Mouse (Mus musculus) limb, embryonic 15.5 days (tissue): Measurements from ENCODE around the gene Col19a1. TPM values are rescaled to one million over a fixed set of nuclear protein-coding genes. Genes with fewer than 3 reads are reported as not detected.

ENCODE experiments used
- ATAC-seq: fragments of 200-750 bp; cut with Nextera tagmentation; 2 replicates; pipeline ENCODE4 v1.8.0; 2017; ENCODE audit warnings: low read depth, moderate TSS enrichment; ENCODE audit not compliant: insufficient number of reproducible peaks, low FRiP score, low TSS enrichment
- H3K27ac ChIP-seq: fragments of 300-500 bp; sonication (generic); 2 replicates; pipeline ENCODE4 v1.5.1; 2015; ENCODE audit warnings: moderate library complexity, mild to moderate bottlenecking, inconsistent platforms
- H3K27me3 ChIP-seq: fragments of 300-500 bp; sonication (generic); 2 replicates; pipeline ENCODE4 v1.6.1; 2015; ENCODE audit warnings: inconsistent platforms
- H3K36me3 ChIP-seq: fragments of 300-500 bp; sonication (generic); 2 replicates; pipeline ENCODE4 v1.6.1; 2015; ENCODE audit warnings: inconsistent platforms
- H3K4me1 ChIP-seq: fragments of 300-500 bp; sonication (generic); 2 replicates; pipeline ENCODE4 v1.6.1; 2015; ENCODE audit warnings: inconsistent platforms
- H3K4me2 ChIP-seq: fragments of 300-500 bp; sonication (generic); 2 replicates; pipeline ENCODE4 v1.6.1; 2015; ENCODE audit warnings: mild to moderate bottlenecking, inconsistent platforms
- H3K4me3 ChIP-seq: fragments of 300-500 bp; sonication (generic); 2 replicates; pipeline ENCODE4 v1.5.1; 2015; ENCODE audit warnings: mild to moderate bottlenecking, inconsistent platforms
- H3K9ac ChIP-seq: fragments of 300-500 bp; sonication (generic); 2 replicates; pipeline ENCODE4 v1.6.1; 2015; ENCODE audit warnings: inconsistent platforms
- H3K9me3 ChIP-seq: fragments of 300-500 bp; sonication (generic); 2 replicates; pipeline ENCODE4 v1.6.1; 2016; ENCODE audit warnings: inconsistent platforms
- WGBS: fragments of 180-500 bp; shearing (Covaris S2); methylation state at CpG from one replicate; pipeline ENCODE4 v1.1.7; 2015; 5-methylcytosine and 5-hydroxymethylcytosine counted together
- polyA plus RNA-seq: library from polyadenylated mRNA; unstranded; fragments of >200 nt; fragmentation: Nextera tagmentation; extraction: Ambion mirVana; gene quantifications from 2 replicates; pipeline ENCODE4 v1.2.1, GENCODE M21; 2015

Col19a1 gene
- polyA plus RNA-seq, 1 experiment from 2014 or later, result 6.0 TPM

DNA sequence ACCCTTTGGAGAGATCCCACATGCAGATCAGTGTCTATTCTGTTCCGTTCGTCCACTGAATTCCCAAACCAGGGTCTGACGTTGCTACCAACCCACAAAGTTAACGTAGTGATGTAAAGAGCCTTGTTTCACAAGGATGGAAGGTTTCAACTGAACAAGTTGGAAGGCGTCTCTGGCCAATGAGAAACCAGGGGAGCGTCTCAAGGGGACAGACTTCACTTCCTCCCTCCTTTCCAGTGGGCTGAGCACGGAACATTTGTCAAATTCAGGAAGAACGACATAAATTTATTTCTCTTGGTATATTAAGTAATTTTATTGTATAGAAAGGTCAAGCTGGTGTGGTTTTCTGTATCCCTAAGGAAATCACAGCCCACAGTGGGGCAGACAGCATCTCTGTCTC lies 38.2 kb downstream of the Col19a1 start:
- WGBS, result 55% methylated on average over 8 of the region's 8 CpGs
- Histone ChIP-seq H3K27me3 (no peaks in the 10 kb centered on the region), H3K9ac (no peak overlapping the region), H3K4me1 (peaks cover 6% of the 10 kb centered on the region; the same call in 1 of the 2 replicates), H3K4me3 (no peak overlapping the region), H3K4me2 (no peak overlapping the region), H3K27ac (no peak overlapping the region), H3K36me3 (no peaks in the 10 kb centered on the region), H3K9me3 (no peaks in the 10 kb centered on the region)
- no peak for ATAC-seq

DNA sequence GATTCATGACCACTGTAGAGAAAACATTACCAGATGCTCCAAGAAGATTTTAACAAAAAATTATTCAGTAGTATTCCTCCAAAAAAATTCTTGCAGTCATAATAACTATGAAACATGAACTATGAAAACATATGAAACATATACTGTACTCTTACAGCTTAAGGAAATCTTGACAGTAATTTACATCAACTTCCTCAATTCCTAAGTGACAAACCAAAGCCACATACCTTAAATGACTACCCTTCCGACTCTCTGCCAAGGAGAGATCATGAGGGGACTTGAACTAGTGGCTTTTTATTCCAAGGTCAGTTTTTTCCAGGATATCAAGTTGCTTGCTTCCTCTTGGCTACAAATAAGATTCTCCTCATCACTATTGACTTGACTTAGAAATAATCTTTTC lies 39.7 kb downstream of the Col19a1 start:
- Histone ChIP-seq H3K9ac (no peak overlapping the region), H3K27ac (no peak overlapping the region), H3K4me2 (no peak overlapping the region), H3K4me3 (no peak overlapping the region), H3K9me3 (no peaks in the 10 kb centered on the region), H3K36me3 (no peaks in the 10 kb centered on the region), H3K27me3 (no peaks in the 10 kb centered on the region), H3K4me1 (peaks cover 6% of the 10 kb centered on the region; the same call in 1 of the 2 replicates)
- no peak for ATAC-seq
- 74% methylated on average over 1 of the region's 1 CpGs for WGBS

DNA sequence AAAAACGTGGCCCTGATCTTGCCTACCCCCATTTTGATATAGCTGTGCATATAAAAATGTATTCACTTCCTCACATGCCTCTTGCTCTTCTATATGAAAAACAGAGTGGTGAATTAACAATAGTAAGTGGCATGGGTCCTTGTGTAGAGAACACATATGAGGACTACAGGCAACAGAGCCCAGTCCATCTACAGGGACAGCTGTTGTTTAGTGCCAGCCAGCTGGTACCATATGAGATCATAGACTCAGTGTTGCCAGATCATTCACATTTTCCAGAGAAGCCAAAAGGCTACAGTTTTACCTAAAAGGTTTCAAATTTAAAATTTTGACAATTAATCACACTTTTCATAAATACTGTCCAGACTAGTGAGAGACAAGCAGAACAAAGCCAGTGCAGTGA lies 47.4 kb downstream of the Col19a1 start:
- Histone ChIP-seq H3K9me3 (no peaks in the 10 kb centered on the region), H3K9ac (no peak overlapping the region), H3K4me3 (no peak overlapping the region), H3K36me3 (no peaks in the 10 kb centered on the region), H3K4me1 (no peaks in the 10 kb centered on the region), H3K27ac (no peak overlapping the region), H3K27me3 (no peaks in the 10 kb centered on the region), H3K4me2 (no peak overlapping the region)
- 74% methylated on average over 1 of the region's 1 CpGs for whole genome bisulfite sequencing
- no peak for ATAC-seq

DNA sequence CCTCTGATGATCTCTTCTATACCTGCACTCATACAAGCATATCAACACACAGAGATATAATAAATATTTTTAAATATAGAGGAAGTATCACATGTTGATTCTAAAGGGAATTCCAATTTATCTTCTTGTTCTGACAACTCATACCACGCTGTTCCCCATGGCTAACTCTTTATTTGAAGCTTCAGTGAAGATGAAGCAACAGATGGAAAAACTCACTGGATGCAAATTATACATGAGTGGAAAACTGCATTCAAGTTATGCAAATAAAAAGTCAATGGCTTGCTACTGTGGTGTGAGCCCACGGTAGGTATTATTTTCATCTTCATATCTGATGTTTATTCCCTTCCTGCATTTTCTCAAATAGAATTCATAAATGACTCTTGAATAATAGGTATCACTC lies 60.1 kb downstream of the Col19a1 start:
- no peak for ATAC-seq
- H3K9ac ChIP-seq, result no peak overlapping the region
- no peaks in the 10 kb centered on the region for H3K27me3 ChIP-seq
- WGBS, result 84% methylated on average over 2 of the region's 2 CpGs
- no peak overlapping the region for H3K4me3 ChIP-seq
- H3K4me1 ChIP-seq, result no peaks in the 10 kb centered on the region
- no peak overlapping the region for H3K27ac ChIP-seq
- H3K4me2 ChIP-seq, result no peak overlapping the region
- H3K36me3 ChIP-seq, result no peaks in the 10 kb centered on the region
- H3K9me3 ChIP-seq, result no peaks in the 10 kb centered on the region

DNA sequence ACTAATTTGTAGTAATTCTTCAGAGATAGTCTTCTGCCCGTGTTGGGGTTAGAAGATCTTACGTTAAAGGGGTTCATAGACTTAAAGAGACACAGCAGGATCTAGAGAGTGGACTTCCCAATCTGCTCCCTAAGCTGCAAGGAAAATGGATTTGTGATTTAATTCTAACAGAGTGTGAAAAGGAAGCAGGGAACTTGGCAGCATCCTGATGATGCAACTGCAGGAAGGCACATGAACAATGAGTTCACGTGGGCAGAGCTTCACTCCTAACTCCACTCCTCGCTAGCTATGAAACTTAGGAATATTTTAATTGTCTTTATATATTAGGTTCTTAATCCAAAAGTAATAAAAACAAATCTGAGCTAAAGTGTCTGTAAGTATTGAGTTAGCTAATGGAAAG lies 69.8 kb downstream of the Col19a1 start:
- Histone ChIP-seq H3K27ac (no peak overlapping the region), H3K36me3 (no peaks in the 10 kb centered on the region), H3K9me3 (no peaks in the 10 kb centered on the region), H3K27me3 (0 out of 2 replicates have a peak, but pooled peaks cover 3% of the 10 kb centered on the region), H3K4me2 (no peak overlapping the region), H3K4me3 (no peak overlapping the region), H3K9ac (no peak overlapping the region), H3K4me1 (no peaks in the 10 kb centered on the region)
- ATAC-seq, result no peak
- WGBS, result 72% methylated on average over 4 of the region's 4 CpGs

DNA sequence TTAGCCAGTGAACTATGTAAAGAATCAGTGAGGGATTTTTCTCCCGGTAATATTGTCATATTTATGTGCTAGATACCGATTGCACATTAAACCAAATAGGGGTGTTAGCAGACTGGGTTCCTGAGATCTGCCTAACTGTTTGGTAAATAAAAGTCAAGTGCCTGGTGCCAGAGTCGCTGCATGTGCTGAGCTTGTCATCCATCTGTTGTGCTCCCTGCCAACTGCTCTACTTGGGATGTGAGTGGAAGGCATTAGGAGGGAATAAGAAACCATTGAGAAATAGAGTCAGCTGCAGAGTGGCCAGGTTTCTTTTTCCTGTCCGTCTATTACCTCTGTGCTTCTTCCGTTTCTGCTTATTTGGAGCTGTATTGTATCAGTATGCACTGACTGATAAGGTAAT lies 71.9 kb downstream of the Col19a1 start:
- Histone ChIP-seq H3K9ac (no peak overlapping the region), H3K4me3 (no peak overlapping the region), H3K4me2 (no peak overlapping the region), H3K27me3 (no peaks in the 10 kb centered on the region), H3K36me3 (no peaks in the 10 kb centered on the region), H3K4me1 (no peaks in the 10 kb centered on the region), H3K9me3 (no peaks in the 10 kb centered on the region), H3K27ac (no peak overlapping the region)
- 82% methylated on average over 5 of the region's 5 CpGs for WGBS
- ATAC-seq, result no peak

DNA sequence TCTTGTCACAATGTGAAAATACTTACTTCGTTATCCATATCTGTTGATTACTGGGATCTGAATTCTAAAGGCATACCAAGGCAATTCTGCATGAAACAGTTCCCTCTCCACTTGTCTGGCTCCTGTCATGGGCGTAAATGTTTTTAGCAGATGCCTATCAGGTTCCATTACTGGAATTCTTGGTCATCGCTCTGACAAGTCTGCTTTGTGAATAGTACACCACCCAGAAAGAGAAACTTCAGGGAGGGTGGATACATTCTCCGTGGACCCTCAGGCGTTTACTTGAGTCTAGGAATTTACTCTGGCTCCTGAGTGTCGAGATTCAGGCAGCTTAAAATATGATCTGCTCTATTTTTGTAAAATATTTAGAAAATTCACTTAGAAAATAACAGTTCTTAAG lies 75.7 kb downstream of the Col19a1 start:
- Histone ChIP-seq H3K9ac (no peak overlapping the region), H3K4me2 (no peak overlapping the region), H3K27me3 (no peaks in the 10 kb centered on the region), H3K4me1 (no peaks in the 10 kb centered on the region), H3K27ac (no peak overlapping the region), H3K4me3 (no peak overlapping the region), H3K9me3 (no peaks in the 10 kb centered on the region), H3K36me3 (no peaks in the 10 kb centered on the region)
- no peak for ATAC-seq
- 52% methylated on average over 6 of the region's 6 CpGs for WGBS

DNA sequence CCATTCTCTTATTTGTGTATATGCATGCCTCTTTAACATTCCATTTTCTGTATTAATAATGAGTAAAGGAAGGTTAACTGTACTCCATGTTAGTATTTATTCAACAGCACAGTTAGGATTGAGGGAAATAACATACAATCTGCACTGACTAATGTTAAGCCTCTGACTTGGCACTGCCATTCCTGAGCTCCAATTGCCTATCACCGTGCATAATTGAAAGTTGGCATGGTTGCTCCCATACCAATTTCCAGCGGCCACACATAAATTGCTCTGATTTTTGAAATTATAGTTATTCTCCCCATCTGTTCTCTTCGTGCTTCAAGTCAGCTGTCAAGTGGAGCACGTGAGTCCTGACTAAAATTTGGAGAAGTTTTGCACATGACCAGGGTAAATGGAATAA lies 91.9 kb downstream of the Col19a1 start:
- Histone ChIP-seq H3K27me3 (no peaks in the 10 kb centered on the region), H3K9me3 (no peaks in the 10 kb centered on the region), H3K4me1 (no peaks in the 10 kb centered on the region), H3K9ac (no peak overlapping the region), H3K27ac (no peak overlapping the region), H3K4me2 (no peak overlapping the region), H3K36me3 (no peaks in the 10 kb centered on the region), H3K4me3 (no peak overlapping the region)
- no peak for ATAC-seq
- WGBS, result 82% methylated on average over 4 of the region's 4 CpGs

DNA sequence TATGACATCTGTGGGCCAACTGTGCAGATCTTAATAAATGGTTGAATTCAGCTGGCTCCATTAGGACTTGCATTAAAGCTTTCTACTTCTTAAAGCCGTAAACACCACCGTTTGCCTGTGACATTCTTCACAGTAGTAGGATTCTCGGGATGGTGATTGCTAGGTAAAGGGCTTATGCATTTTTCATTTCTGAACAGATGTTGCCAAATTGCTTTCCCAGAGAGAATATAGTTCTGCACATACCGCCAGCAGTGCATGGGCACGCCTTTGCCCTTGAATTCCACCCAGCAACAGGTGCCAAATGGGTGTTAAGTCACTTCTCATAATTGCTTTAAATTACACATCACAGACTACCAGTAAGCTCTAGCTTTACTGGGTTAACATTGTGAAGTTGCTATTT lies 103.1 kb downstream of the Col19a1 start:
- no peak for ATAC-seq
- H3K4me2 ChIP-seq, result no peak overlapping the region
- H3K4me3 ChIP-seq, result no peak overlapping the region
- H3K27me3 ChIP-seq, result no peaks in the 10 kb centered on the region
- H3K9me3 ChIP-seq, result no peaks in the 10 kb centered on the region
- no peaks in the 10 kb centered on the region for H3K36me3 ChIP-seq
- no peak overlapping the region for H3K9ac ChIP-seq
- no peak overlapping the region for H3K27ac ChIP-seq
- H3K4me1 ChIP-seq, result no peaks in the 10 kb centered on the region
- WGBS, result 33% methylated on average over 5 of the region's 5 CpGs

DNA sequence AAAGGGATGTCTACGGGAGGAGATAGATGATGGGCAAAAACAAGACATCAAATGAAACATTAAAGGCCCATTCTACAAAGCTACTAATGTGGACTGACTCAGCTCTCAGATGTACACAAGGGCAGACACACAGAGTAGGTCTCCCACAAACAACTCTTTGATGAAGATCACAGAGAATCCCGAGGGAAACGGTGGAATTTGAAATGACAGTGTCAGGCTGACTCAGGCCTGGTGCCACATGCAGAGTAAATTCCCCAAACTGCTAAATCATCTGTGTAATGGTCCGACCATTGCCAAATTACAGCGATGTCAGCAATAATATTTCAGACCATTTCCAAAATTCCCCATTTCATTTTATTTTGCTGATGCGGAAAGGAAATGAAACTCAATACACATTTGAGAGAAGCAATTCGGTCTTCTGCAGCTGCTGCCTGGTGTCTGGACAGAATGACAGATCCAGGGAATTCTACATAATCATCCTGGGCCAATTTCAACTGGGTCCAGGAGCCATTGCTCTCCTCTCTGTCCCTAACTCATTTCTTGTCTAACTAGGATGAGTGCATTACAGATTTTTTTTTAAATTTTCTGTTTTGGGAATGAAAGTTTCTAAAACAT lies 116.1 kb downstream of the Col19a1 start:
- Histone ChIP-seq H3K27ac (no peak overlapping the region; the same call in 1 of the 2 replicates), H3K36me3 (no peaks in the 10 kb centered on the region), H3K4me3 (no peak overlapping the region), H3K9ac (no peak overlapping the region), H3K27me3 (no peaks in the 10 kb centered on the region), H3K9me3 (no peaks in the 10 kb centered on the region), H3K4me1 (no peaks in the 10 kb centered on the region), H3K4me2 (no peak overlapping the region)
- 54% methylated on average over 7 of the region's 7 CpGs for WGBS
- no peak for ATAC-seq

DNA sequence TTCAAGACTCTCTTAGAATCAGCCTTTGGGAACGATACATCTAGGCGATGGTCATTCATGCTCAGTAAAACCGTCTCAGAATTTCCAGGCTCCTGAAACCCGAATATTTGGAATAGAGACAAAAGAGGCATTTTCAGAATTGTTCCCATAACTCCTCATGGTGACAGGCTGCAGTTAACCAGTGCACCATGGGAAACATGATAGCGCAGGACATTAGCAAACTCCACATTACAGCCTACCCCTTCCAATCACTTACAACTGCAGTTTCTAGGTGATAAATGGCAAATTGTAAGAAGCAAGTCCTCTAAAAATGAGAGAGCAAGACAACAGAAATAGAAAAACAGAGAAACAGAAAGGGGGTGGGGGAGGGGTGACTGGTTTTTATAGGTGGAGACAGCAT lies 116.6 kb downstream of the Col19a1 start:
- no peaks in the 10 kb centered on the region for H3K36me3 ChIP-seq
- H3K27ac ChIP-seq, result no peak overlapping the region
- H3K9ac ChIP-seq, result no peak overlapping the region
- no peak for ATAC-seq
- no peak overlapping the region for H3K4me2 ChIP-seq
- no peak overlapping the region for H3K4me3 ChIP-seq
- no peaks in the 10 kb centered on the region for H3K4me1 ChIP-seq
- H3K9me3 ChIP-seq, result no peaks in the 10 kb centered on the region
- no peaks in the 10 kb centered on the region for H3K27me3 ChIP-seq
- 52% methylated on average over 5 of the region's 5 CpGs for WGBS

DNA sequence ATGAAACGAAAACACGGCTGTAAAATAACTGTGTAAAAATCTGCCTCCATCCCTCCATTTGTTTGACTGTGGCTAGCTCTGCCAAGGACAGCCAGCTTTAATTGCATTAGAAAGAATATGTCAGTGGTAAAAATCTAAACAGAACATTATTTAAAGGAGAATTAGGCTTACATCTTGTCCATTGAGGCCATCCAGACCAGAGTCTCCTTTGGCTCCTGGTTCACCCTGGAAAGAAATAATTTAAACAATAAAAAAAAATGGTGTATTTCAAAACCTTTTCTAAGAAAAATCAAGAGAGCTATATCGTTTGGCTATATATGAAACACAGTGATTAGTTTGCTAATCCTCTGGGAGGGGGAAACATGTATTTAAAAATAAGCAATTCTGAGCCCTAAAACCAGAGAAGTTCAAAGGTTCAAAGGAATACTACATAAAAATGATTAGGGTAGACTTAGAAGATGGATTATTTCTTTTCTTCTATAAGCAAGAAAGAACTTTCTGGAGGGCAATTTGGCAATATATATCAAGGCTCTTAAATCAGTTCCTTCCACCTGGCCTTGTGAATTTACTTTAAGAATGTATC lies 125.9 kb downstream of the Col19a1 start:
- Histone ChIP-seq H3K9me3 (no peaks in the 10 kb centered on the region), H3K4me1 (no peaks in the 10 kb centered on the region), H3K36me3 (no peaks in the 10 kb centered on the region), H3K4me3 (no peak overlapping the region), H3K4me2 (no peak overlapping the region), H3K27ac (no peak overlapping the region), H3K27me3 (no peaks in the 10 kb centered on the region), H3K9ac (no peak overlapping the region)
- 40% methylated on average over 3 of the region's 3 CpGs for WGBS
- ATAC-seq, result no peak

DNA sequence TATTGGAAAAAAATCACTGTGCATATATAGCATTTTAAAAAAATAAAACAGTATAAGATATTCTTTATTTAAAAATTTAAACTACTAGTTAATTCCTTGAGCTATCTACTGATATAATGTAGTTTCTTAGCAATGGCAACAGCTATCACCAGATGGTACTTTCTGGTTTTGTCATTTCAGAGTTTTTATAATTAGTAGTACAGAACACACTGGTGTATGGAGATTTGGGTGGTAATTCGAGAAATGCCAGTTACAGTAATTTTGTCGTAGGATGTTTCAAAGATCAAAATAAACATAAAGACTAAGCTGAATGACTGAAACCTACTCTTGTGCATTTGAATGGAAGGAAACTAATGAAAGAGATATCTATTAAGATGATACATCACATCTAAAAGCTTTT lies 129.3 kb downstream of the Col19a1 start:
- Histone ChIP-seq H3K9ac (no peak overlapping the region), H3K27ac (no peak overlapping the region), H3K4me2 (no peak overlapping the region), H3K36me3 (no peaks in the 10 kb centered on the region), H3K9me3 (no peaks in the 10 kb centered on the region), H3K4me3 (no peak overlapping the region), H3K4me1 (no peaks in the 10 kb centered on the region), H3K27me3 (no peaks in the 10 kb centered on the region)
- 61% methylated on average over 2 of the region's 2 CpGs for WGBS
- no peak for ATAC-seq
